Comparison of ENCODE assay signal across 10 mouse cellular contexts in the genomic region with DNA sequence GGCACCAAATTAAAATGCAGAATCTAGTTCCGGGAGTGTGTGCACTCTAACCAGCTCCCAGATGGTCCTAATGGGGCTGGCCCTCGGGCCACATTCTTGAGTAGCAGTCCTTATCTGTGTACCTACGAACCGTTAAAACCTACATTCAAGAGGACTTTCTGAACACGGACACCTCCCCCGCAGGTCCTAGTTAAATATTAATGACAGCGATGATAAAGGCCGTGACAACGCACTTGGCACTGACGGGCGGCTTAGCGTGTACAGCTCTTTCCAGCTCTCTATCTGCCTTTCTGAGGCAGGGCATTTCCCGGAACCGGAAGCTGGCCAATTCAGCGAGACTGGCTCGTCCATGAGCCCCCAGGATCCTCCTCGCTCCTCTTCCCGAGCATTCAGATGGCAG. TPM values are rescaled to one million over a fixed set of nuclear protein-coding genes. Genes with fewer than 3 reads are reported as not detected.
A peak's percentile ranks its signal among the peaks of the same experiment; 100 is the strongest.
DNase-seq lines count a peak whose midpoint lies in the region; ATAC-seq and TF ChIP-seq lines count a peak whose summit lies in the region.
"Had no signal": no experiment of that assay in that cellular context is flagged by ENCODE, and none has a peak within 500 bp of the region (broad histone marks: within the 10 kb centered on the region; RNA-seq: fewer than 3 reads in every experiment).

No protein-coding gene starts in this region.

- TF ChIP-seq CTCF in intestine, postnatal 0 days (IDR thresholded peaks at IDR 0.05; ENCODE audit: low read depth), result no peak
- TF ChIP-seq CTCF in testis, adult 2 months (IDR thresholded peaks at IDR 0.05; ENCODE audit: control insufficient read depth, insufficient read depth, insufficient replicate concordance, low read depth, low read length), result no peak

- H3K4me2 ChIP-seq in intestine, postnatal 0 days (replicated peaks; ENCODE audit: low read depth), result peak overlapping the region; percentile 28

- H3K4me3 ChIP-seq in intestine, postnatal 0 days (ENCODE audit: low read depth, low read length), result no peak overlapping the region
- H3K4me3 ChIP-seq in testis, adult 2 months (ENCODE audit: control insufficient read depth, low read depth, low read length), result peak overlapping the region; percentile 47
- H3K4me3 ChIP-seq: myocyte had no signal

- H3K27ac ChIP-seq in intestine, postnatal 0 days (ENCODE audit: low read depth, low read length), result 0 out of 2 replicates have a peak overlapping the region, but pooled peaks have one; percentile 47
- H3K27ac ChIP-seq in testis, adult 2 months (ENCODE audit: control insufficient read depth, insufficient read depth, low read depth, low read length), result peak overlapping the region; percentile 24; the same call in 1 of the 2 replicates

- 30% methylated on average over 18 of the region's 18 CpGs for WGBS in intestine, postnatal 0 days

- ATAC-seq in intestine, postnatal 0 days, result peak; percentile 90
- ATAC-seq in granulocyte monocyte progenitor cell, adult 5-6 weeks (replicated peaks; ENCODE audit: poor library complexity, severe bottlenecking), result no peak
- ATAC-seq: Patski had no signal

- 0 out of 2 replicates have a peak, but pooled peaks cover 3% of the 10 kb centered on the region for H3K4me1 ChIP-seq in intestine, postnatal 0 days (replicated peaks; ENCODE audit: control insufficient read depth, insufficient read depth, low read length)
- peaks cover 4% of the 10 kb centered on the region for H3K4me1 ChIP-seq in testis, adult 2 months (ENCODE audit: control insufficient read depth, insufficient read depth, low read length)

- H3K36me3 ChIP-seq in intestine, postnatal 0 days (ENCODE audit: control insufficient read depth, insufficient read depth), result no peaks in the 10 kb centered on the region
- H3K36me3 ChIP-seq in testis, adult 2 months (ENCODE audit: control insufficient read depth, insufficient read depth, low read length), result no peaks in the 10 kb centered on the region

- no peaks in the 10 kb centered on the region for H3K9me3 ChIP-seq in intestine, postnatal 0 days (ENCODE audit: control insufficient read depth)

- peak; percentile 28; the same call in 1 of the 2 replicates for TF ChIP-seq POLR2A in testis, adult 2 months (IDR thresholded peaks at IDR 0.05; ENCODE audit: control insufficient read depth, low read depth, low read length)

- no peaks in the 10 kb centered on the region for H3K27me3 ChIP-seq in intestine, postnatal 0 days (replicated peaks; ENCODE audit: control insufficient read depth, insufficient read depth, low read length)
- H3K27me3 ChIP-seq in testis, adult 2 months (ENCODE audit: control insufficient read depth, insufficient read depth, low read length), result no peaks in the 10 kb centered on the region
- H3K27me3 ChIP-seq: Patski had no signal

- peak; percentile 3 for DNase-seq in spleen, adult 12 weeks (ENCODE audit: low spot score)
- DNase-seq in spleen, postnatal 10 days (ENCODE audit: low spot score in 2 of 2), result no peak
- DNase-seq in lung, adult 18-20 months, result peak; percentile 32 to 56
- no peak for DNase-seq in retina, postnatal 1 day
- no peak for DNase-seq in MN1 (ENCODE audit: low spot score)

- no peak overlapping the region for H3K9ac ChIP-seq in intestine, postnatal 0 days (ENCODE audit: low read depth, low read length)

RNA-seq across cellular contexts. Expression of a gene that starts 29.9 kb away (rescaled TPM):
- 13.3 and 13.4 TPM in 2 replicates for polyA plus RNA-seq in intestine, postnatal 0 days (2015; fragmentation: Nextera tagmentation; extraction: Ambion mirVana)
- polyA plus RNA-seq in testis, adult 2 months (2012; rRNA removed), result 2.9 and 3.3 TPM in 2 replicates
- 0.37 and 2.0 TPM in 2 replicates for total RNA-seq in granulocyte monocyte progenitor cell, adult 5-6 weeks (2014; fragmentation: Nextera tagmentation)
- total RNA-seq in granulocyte monocyte progenitor cell, adult 5-6 weeks (2017), result not detected in 2 replicates

Comparison
In these comparisons a context has a peak if more than half of its experiments do, and no peak if none do; other contexts are left out.
1. DNase-seq: peak in spleen, adult 12 weeks (single experiment) and lung, adult 18-20 months (2 of 2); none in spleen, postnatal 10 days (0 of 2), retina, postnatal 1 day (single experiment) and MN1 (single experiment).